Mouse (Mus musculus): ENCODE results near the gene Tcf7l1. TPM values are rescaled to one million over a fixed set of nuclear protein-coding genes. Genes with fewer than 3 reads are reported as not detected.

Gene Tcf7l1
- polyA plus RNA-seq, 1 experiment from 2014 or later = 20.6 TPM

- ATAC-seq (ENCODE audit: insufficient read depth, low FRiP score) = no peak
- H3K9me3 ChIP-seq (replicated peaks; ENCODE audit: control insufficient read depth, low read length) = no peaks in the 10 kb centered on the region
- H3K4me2 ChIP-seq (ENCODE audit: low read depth, low read length) = no peak overlapping the region
- no peak overlapping the region for H3K9ac ChIP-seq (ENCODE audit: low read length)
- H3K27me3 ChIP-seq (ENCODE audit: control insufficient read depth, insufficient read depth, low read length) = no peaks in the 10 kb centered on the region
- H3K4me3 ChIP-seq (replicated peaks; ENCODE audit: low read length) = no peak overlapping the region
- peaks cover 33% of the 10 kb centered on the region for H3K4me1 ChIP-seq (ENCODE audit: control insufficient read depth, insufficient read depth, low read length)
- no peaks in the 10 kb centered on the region for H3K36me3 ChIP-seq (ENCODE audit: control insufficient read depth, insufficient read depth, low read length)
- 48% methylated on average over 6 of the region's 6 CpGs for WGBS
- no peak overlapping the region for H3K27ac ChIP-seq (ENCODE audit: low read length)
Measured at GRCm38 (mm10) chr6:72727826-72728225, 61.2 kb downstream of the Tcf7l1 start.

DNA sequence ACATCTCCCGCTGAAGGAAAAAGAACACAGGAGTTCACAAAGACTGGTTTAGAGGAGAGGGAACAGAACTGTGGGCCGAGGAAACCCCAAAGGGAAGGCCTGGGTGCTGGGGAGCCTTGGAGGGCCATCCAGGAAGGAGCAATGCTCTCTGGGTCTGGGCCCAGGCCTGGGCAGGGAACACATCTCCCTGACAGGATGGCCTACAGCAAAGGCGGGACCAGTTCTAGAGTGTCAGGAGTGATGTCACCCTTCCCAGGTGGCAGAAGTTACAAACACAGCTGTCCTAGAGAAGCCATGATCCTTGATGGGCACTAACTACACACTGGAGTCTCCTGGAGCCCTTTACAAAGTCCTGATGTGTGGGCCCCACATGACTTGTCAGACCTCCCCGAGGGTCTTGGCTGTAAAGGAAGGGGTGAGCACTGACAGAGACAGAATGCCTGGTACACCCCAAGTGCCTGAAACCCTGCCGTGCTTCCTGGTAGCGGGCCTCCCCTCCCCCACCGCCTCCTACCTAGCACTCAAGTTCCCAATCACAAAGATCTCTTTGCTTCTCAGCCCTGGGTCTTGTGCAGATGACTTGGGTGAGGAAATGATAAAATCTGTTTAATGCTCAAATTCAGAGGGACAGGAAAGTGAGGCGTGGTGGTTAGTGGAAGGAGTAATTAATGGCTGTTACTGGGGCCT is 64.4 kb downstream of the Tcf7l1 start:
- ATAC-seq (ENCODE audit: insufficient read depth, low FRiP score) = peak; percentile 48; the same call in 1 of the 2 replicates
- H3K9me3 ChIP-seq (replicated peaks; ENCODE audit: control insufficient read depth, low read length) = no peaks in the 10 kb centered on the region
- 37% methylated on average over 8 of the region's 8 CpGs for WGBS
- H3K9ac ChIP-seq (ENCODE audit: low read length) = no peak overlapping the region
- peak overlapping the region; percentile 44 for H3K27ac ChIP-seq (ENCODE audit: low read length)
- H3K36me3 ChIP-seq (ENCODE audit: control insufficient read depth, insufficient read depth, low read length) = no peaks in the 10 kb centered on the region
- no peak overlapping the region for H3K4me2 ChIP-seq (ENCODE audit: low read depth, low read length)
- H3K27me3 ChIP-seq (ENCODE audit: control insufficient read depth, insufficient read depth, low read length) = no peaks in the 10 kb centered on the region
- H3K4me3 ChIP-seq (replicated peaks; ENCODE audit: low read length) = no peak overlapping the region
- H3K4me1 ChIP-seq (ENCODE audit: control insufficient read depth, insufficient read depth, low read length) = peaks cover 26% of the 10 kb centered on the region

GRCm38 (mm10) chr6:72723731-72724385 is 65.2 kb downstream of the Tcf7l1 start:
- H3K27ac ChIP-seq (ENCODE audit: low read length) = peak overlapping the region; percentile 44; the same call in 1 of the 2 replicates
- no peaks in the 10 kb centered on the region for H3K9me3 ChIP-seq (replicated peaks; ENCODE audit: control insufficient read depth, low read length)
- no peaks in the 10 kb centered on the region for H3K36me3 ChIP-seq (ENCODE audit: control insufficient read depth, insufficient read depth, low read length)
- H3K9ac ChIP-seq (ENCODE audit: low read length) = no peak overlapping the region
- H3K27me3 ChIP-seq (ENCODE audit: control insufficient read depth, insufficient read depth, low read length) = no peaks in the 10 kb centered on the region
- no peak overlapping the region for H3K4me2 ChIP-seq (ENCODE audit: low read depth, low read length)
- H3K4me3 ChIP-seq (replicated peaks; ENCODE audit: low read length) = no peak overlapping the region
- WGBS = 60% methylated on average over 15 of the region's 15 CpGs
- peaks cover 26% of the 10 kb centered on the region for H3K4me1 ChIP-seq (ENCODE audit: control insufficient read depth, insufficient read depth, low read length)
- ATAC-seq (ENCODE audit: insufficient read depth, low FRiP score) = peak; percentile 11; the same call in 1 of the 2 replicates

GRCm38 (mm10) chr6:72723143-72723542 is 65.9 kb downstream of the Tcf7l1 start:
- Histone ChIP-seq H3K27me3 (ENCODE audit: control insufficient read depth, insufficient read depth, low read length) (no peaks in the 10 kb centered on the region), H3K9me3 (replicated peaks; ENCODE audit: control insufficient read depth, low read length) (no peaks in the 10 kb centered on the region), H3K9ac (ENCODE audit: low read length) (no peak overlapping the region), H3K4me1 (ENCODE audit: control insufficient read depth, insufficient read depth, low read length) (peaks cover 21% of the 10 kb centered on the region), H3K4me2 (ENCODE audit: low read depth, low read length) (no peak overlapping the region), H3K36me3 (ENCODE audit: control insufficient read depth, insufficient read depth, low read length) (no peaks in the 10 kb centered on the region), H3K27ac (ENCODE audit: low read length) (no peak overlapping the region), H3K4me3 (replicated peaks; ENCODE audit: low read length) (no peak overlapping the region)
- WGBS = 88% methylated on average over 4 of the region's 4 CpGs
- no peak for ATAC-seq (ENCODE audit: insufficient read depth, low FRiP score)

- 57% methylated on average over 3 of the region's 3 CpGs for WGBS
- H3K4me2 ChIP-seq (ENCODE audit: low read depth, low read length) = no peak overlapping the region
- no peaks in the 10 kb centered on the region for H3K36me3 ChIP-seq (ENCODE audit: control insufficient read depth, insufficient read depth, low read length)
- H3K27ac ChIP-seq (ENCODE audit: low read length) = no peak overlapping the region
- H3K9ac ChIP-seq (ENCODE audit: low read length) = no peak overlapping the region
- H3K27me3 ChIP-seq (ENCODE audit: control insufficient read depth, insufficient read depth, low read length) = no peaks in the 10 kb centered on the region
- H3K4me1 ChIP-seq (ENCODE audit: control insufficient read depth, insufficient read depth, low read length) = peaks cover 19% of the 10 kb centered on the region
- no peaks in the 10 kb centered on the region for H3K9me3 ChIP-seq (replicated peaks; ENCODE audit: control insufficient read depth, low read length)
- ATAC-seq (ENCODE audit: insufficient read depth, low FRiP score) = no peak
- no peak overlapping the region for H3K4me3 ChIP-seq (replicated peaks; ENCODE audit: low read length)
Measured at GRCm38 (mm10) chr6:72720852-72721251, 68.2 kb downstream of the Tcf7l1 start.

- peak overlapping the region; percentile 14; the same call in 1 of the 2 replicates for H3K27ac ChIP-seq (ENCODE audit: low read length)
- H3K9me3 ChIP-seq (replicated peaks; ENCODE audit: control insufficient read depth, low read length) = no peaks in the 10 kb centered on the region
- peaks cover 32% of the 10 kb centered on the region for H3K4me1 ChIP-seq (ENCODE audit: control insufficient read depth, insufficient read depth, low read length)
- WGBS = 19% methylated on average over 4 of the region's 4 CpGs
- H3K27me3 ChIP-seq (ENCODE audit: control insufficient read depth, insufficient read depth, low read length) = no peaks in the 10 kb centered on the region
- H3K4me2 ChIP-seq (ENCODE audit: low read depth, low read length) = no peak overlapping the region
- no peaks in the 10 kb centered on the region for H3K36me3 ChIP-seq (ENCODE audit: control insufficient read depth, insufficient read depth, low read length)
- H3K4me3 ChIP-seq (replicated peaks; ENCODE audit: low read length) = no peak overlapping the region
- ATAC-seq (ENCODE audit: insufficient read depth, low FRiP score) = peak; percentile 38; the same call in 1 of the 2 replicates
- no peak overlapping the region for H3K9ac ChIP-seq (ENCODE audit: low read length)
Measured at GRCm38 (mm10) chr6:72714726-72715125, 74.3 kb downstream of the Tcf7l1 start.

DNA sequence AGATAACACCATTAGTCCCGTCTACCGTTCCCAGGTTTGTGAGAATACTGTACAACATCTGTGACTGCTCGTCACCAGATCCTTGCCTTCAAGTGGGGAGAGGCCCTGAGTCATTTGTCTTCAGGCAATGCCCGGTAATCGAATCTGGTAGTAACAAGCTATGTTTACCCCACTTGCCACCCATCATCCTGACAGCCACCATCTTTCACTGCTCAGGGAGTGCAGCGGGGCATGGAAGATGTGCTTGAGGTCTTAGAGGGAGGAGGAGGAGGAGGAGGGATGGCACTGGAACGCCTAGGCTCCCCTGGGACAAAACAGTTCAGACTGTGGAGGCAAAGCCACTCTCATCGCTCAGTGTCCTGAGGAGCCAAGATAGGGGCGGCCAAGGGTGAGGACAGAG is 74.8 kb downstream of the Tcf7l1 start:
- ATAC-seq (ENCODE audit: insufficient read depth, low FRiP score) = no peak
- Histone ChIP-seq H3K9ac (ENCODE audit: low read length) (no peak overlapping the region), H3K4me3 (replicated peaks; ENCODE audit: low read length) (no peak overlapping the region), H3K4me1 (ENCODE audit: control insufficient read depth, insufficient read depth, low read length) (peaks cover 32% of the 10 kb centered on the region), H3K27ac (ENCODE audit: low read length) (no peak overlapping the region), H3K27me3 (ENCODE audit: control insufficient read depth, insufficient read depth, low read length) (no peaks in the 10 kb centered on the region), H3K9me3 (replicated peaks; ENCODE audit: control insufficient read depth, low read length) (no peaks in the 10 kb centered on the region), H3K4me2 (ENCODE audit: low read depth, low read length) (no peak overlapping the region), H3K36me3 (ENCODE audit: control insufficient read depth, insufficient read depth, low read length) (no peaks in the 10 kb centered on the region)
- WGBS = 37% methylated on average over 9 of the region's 9 CpGs

GRCm38 (mm10) chr6:72711508-72712081 is 77.5 kb downstream of the Tcf7l1 start:
- WGBS = 18% methylated on average over 8 of the region's 8 CpGs
- Histone ChIP-seq H3K9me3 (replicated peaks; ENCODE audit: control insufficient read depth, low read length) (no peaks in the 10 kb centered on the region), H3K27ac (ENCODE audit: low read length) (peak overlapping the region; percentile 89), H3K4me1 (ENCODE audit: control insufficient read depth, insufficient read depth, low read length) (peaks cover 32% of the 10 kb centered on the region), H3K36me3 (ENCODE audit: control insufficient read depth, insufficient read depth, low read length) (no peaks in the 10 kb centered on the region), H3K27me3 (ENCODE audit: control insufficient read depth, insufficient read depth, low read length) (no peaks in the 10 kb centered on the region), H3K9ac (ENCODE audit: low read length) (no peak overlapping the region), H3K4me2 (ENCODE audit: low read depth, low read length) (no peak overlapping the region), H3K4me3 (replicated peaks; ENCODE audit: low read length) (no peak overlapping the region)
- peak; percentile 84; the same call in 1 of the 2 replicates for ATAC-seq (ENCODE audit: insufficient read depth, low FRiP score)

GRCm38 (mm10) chr6:72710897-72711507 is 78.1 kb downstream of the Tcf7l1 start:
- Histone ChIP-seq H3K4me1 (ENCODE audit: control insufficient read depth, insufficient read depth, low read length) (peaks cover 32% of the 10 kb centered on the region), H3K9me3 (replicated peaks; ENCODE audit: control insufficient read depth, low read length) (no peaks in the 10 kb centered on the region), H3K4me3 (replicated peaks; ENCODE audit: low read length) (no peak overlapping the region), H3K9ac (ENCODE audit: low read length) (no peak overlapping the region), H3K27me3 (ENCODE audit: control insufficient read depth, insufficient read depth, low read length) (no peaks in the 10 kb centered on the region), H3K27ac (ENCODE audit: low read length) (peak overlapping the region; percentile 89), H3K4me2 (ENCODE audit: low read depth, low read length) (no peak overlapping the region; the same call in 1 of the 2 replicates), H3K36me3 (ENCODE audit: control insufficient read depth, insufficient read depth, low read length) (no peaks in the 10 kb centered on the region)
- WGBS = 47% methylated on average over 10 of the region's 10 CpGs
- peak; percentile 22; the same call in 1 of the 2 replicates for ATAC-seq (ENCODE audit: insufficient read depth, low FRiP score)

Measured in stomach, embryonic 16.5 days (tissue).